Mouse (Mus musculus) thymus, adult 2 months (tissue): ENCODE data around the gene Usp34.

Experiments used
- CTCF ChIP-seq: fragments of 200-500 bp; IDR thresholded peaks from 2 replicates; pipeline ENCODE4 v1.5.1; 2012; ENCODE audit warnings: mild to moderate bottlenecking, control low read depth, low read length, moderate library complexity, borderline replicate concordance; ENCODE audit not compliant: control insufficient read depth, poor library complexity, insufficient read depth; ENCODE audit errors: extremely low read depth
- POLR2A ChIP-seq: fragments of 200-500 bp; IDR thresholded peaks from 2 replicates; pipeline ENCODE4 v1.6.1; 2012; ENCODE audit warnings: mild to moderate bottlenecking, low read length, control low read depth, moderate library complexity; ENCODE audit not compliant: control insufficient read depth, poor library complexity, insufficient read depth; ENCODE audit errors: extremely low read depth

GRCm38 (mm10) chr11:23335160-23335559 is 28.5 kb downstream of the Usp34 start:
- TF ChIP-seq POLR2A (no peak), CTCF (no peak)
